Mouse (Mus musculus): ENCODE results near the gene Zranb2.

The Zranb2 gene

GRCm38 (mm10) chr3:157533964-157534785 lies at the start of gene Zranb2:
Gene Zranb2, plus strand, starts transcription at chr3:157534160.
- DNase-seq (ENCODE audit: low spot score): peak; percentile 94

GRCm38 (mm10) chr3:157492043-157492442 lies 41.9 kb upstream of the Zranb2 start:
- DNase-seq (ENCODE audit: low spot score): no peak

DNA sequence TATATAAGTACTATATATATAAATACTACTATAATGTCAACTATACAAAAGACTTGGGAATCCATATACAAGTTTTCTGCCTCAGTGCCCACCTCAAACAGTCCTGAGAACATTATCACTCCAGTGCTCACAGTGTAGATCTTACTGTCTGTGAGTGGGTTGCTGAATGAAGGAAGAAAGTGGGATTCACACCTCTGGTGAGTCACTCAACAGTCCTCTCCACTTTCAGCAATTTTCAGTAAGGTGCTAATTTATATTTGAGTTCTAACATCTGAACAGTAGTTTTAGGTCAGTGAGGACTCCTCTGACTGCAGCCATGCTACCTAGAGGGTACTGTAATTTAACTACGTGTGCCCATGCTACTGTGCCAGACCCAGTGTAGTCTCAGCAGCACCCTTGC lies 31.7 kb upstream of the Zranb2 start:
- DNase-seq (ENCODE audit: low spot score): no peak

DNA sequence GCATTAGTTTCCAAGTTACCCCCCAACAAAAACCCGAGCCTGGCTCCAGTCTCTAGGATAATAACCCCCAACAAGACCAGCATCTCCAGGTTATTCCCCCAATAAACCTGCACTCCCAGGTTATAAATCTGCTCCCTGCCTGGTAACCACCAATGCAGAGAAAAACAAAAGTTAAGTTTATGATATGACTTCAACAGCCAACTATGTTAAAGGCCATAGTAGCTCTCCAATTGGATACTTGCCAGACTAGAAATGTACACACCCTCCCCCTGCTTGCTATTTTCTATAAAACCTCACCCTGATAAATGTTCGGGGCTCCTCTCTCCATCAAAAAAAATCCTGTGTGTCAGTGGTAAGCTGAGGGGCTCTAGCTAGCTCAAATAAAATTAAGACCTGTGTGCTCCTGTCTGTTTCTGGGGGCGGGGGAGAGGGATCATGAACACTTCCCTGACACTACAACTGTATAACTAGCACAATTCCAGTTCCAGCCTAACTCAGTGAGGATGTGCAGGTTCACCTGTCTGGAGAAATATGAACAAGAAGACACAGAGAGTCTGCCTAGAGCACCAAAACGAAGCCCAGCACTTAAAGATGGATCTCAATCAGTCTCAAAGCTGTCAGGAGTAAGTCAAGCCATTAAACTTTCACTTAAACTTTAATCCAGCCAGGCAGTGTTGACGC lies 19.7 kb upstream of the Zranb2 start:
- no peak for DNase-seq (ENCODE audit: low spot score)

DNA sequence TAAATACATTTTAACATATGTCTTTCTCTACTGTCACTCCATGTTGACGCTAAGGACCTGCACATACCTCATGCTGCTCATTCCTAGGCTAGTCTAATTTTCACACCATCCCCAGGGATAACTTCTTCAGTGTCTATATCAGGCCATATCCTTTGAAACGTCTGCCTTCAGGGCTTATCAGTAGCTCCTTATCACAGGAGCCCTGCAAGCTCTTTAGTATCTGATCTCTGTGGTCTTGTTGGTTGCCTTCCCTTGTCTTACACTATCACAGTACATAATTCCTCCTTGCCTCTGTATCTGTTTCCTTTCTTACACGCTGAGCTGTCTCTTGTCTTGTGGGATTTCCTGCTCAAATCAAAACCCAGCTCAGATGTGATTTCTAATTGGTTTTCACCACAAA lies 17.5 kb upstream of the Zranb2 start:
- no peak for DNase-seq (ENCODE audit: low spot score)

GRCm38 (mm10) chr3:157517992-157518391 lies 16.0 kb upstream of the Zranb2 start:
- DNase-seq (ENCODE audit: low spot score): no peak

DNA sequence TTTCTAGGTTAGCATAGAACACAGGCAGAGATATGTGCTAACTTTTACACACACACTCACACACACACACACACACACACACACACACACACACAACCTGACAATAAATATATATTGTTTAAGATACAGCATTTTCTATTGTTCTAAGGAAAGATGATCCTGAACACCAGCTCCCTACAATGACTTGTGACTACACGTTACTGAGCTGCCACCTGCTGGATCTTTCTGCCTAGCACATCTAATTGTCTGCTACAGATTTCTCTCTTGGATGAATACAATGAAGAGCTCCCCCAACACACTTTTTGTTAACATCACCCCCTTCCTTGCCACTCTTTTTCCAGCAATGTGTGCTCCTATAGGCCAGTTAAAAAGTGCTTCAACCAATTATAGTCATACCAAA lies 13.5 kb upstream of the Zranb2 start:
- DNase-seq (ENCODE audit: low spot score): peak; percentile 20

- DNase-seq (ENCODE audit: low spot score): no peak
Measured at GRCm38 (mm10) chr3:157523834-157524233, 10.1 kb upstream of the Zranb2 start.

DNA sequence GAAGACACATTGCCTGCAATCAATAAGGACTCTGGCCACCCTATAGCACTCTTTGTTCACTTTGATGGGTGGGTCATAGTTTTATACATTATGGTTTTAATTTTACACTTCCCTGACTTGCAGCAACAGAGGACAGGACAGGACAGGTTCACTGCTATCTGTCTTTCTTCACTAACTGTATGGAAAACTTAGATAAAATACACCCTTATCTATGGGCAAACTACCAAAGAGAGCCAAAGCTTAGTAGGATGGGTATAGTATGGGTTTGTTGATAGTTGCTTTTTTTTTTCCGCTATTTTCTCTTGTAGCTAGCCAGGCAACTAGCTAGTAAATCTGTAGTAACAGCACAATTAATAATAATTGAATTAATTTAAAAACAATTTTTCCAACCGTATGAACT lies 2.4 kb upstream of the Zranb2 start:
- DNase-seq (ENCODE audit: low spot score): no peak

GRCm38 (mm10) chr3:157534786-157535415 lies 941 bp downstream of the Zranb2 start:
- DNase-seq (ENCODE audit: low spot score): no peak

GRCm38 (mm10) chr3:157549323-157549722 lies 15.4 kb downstream of the Zranb2 start:
- no peak for DNase-seq (ENCODE audit: low spot score)

- no peak for DNase-seq (ENCODE audit: low spot score)
Measured at GRCm38 (mm10) chr3:157549758-157550600, 16.0 kb downstream of the Zranb2 start.

- DNase-seq (ENCODE audit: low spot score): no peak
Measured at GRCm38 (mm10) chr3:157565196-157565595, 31.2 kb downstream of the Zranb2 start.

- DNase-seq (ENCODE audit: low spot score): peak; percentile 14
Measured at GRCm38 (mm10) chr3:157566725-157567565, 33.0 kb downstream of the Zranb2 start, which contains the start of gene Ptger3. Gene Ptger3, plus strand, starts transcription at chr3:157566892.

DNA sequence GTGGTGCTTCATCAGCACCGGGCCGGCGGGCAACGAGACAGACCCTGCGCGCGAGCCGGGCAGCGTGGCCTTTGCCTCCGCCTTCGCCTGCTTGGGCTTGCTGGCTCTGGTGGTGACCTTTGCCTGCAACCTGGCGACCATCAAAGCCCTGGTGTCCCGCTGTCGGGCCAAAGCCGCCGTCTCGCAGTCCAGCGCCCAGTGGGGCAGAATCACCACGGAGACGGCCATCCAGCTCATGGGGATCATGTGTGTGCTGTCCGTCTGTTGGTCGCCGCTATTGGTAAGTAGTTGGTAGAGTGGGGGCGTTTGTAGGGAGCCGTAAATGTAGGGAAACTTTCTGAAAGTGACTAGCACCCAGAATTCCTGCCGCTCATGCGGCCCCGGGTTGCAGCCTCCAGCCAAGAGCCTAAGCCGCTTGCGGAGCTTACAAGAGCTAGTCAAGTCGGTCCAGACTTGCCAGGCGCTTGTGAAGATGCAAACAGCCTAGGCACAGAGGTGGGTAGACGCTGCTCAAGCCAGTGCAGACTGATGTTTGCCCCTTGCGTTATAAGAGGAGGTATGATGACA lies 33.7 kb downstream of the Zranb2 start:
- DNase-seq (ENCODE audit: low spot score): peak; percentile 11

GRCm38 (mm10) chr3:157572011-157572410 lies 38.1 kb downstream of the Zranb2 start:
- DNase-seq (ENCODE audit: low spot score): no peak

- DNase-seq (ENCODE audit: low spot score): no peak
Measured at GRCm38 (mm10) chr3:157575441-157576342, 41.7 kb downstream of the Zranb2 start.

- no peak for DNase-seq (ENCODE audit: low spot score)
Measured at GRCm38 (mm10) chr3:157576343-157576722, 42.4 kb downstream of the Zranb2 start.

DNA sequence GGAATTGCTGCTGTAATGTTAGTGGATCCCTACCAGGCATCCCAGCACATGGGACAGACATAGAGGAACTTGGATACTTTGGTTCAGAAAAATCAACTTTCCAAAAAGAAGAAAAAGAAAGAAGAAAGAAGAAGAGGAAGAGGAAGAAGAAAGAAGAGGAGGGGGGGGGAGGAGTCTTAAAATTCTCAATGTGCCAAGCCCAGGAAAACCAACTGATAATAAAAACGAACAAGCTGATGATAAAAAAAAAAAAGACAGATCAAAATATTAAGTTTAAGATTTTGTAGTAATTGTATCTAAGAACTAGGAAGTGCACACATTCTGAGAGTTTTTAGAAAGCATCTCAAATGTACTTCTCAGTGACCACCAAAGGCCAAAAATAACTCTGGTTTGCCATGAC lies 42.9 kb downstream of the Zranb2 start:
- no peak for DNase-seq (ENCODE audit: low spot score)
